Mouse (Mus musculus) kidney, adult 10 weeks (tissue): ENCODE results near the gene Parp6. TPM values are rescaled to one million over a fixed set of nuclear protein-coding genes. Genes with fewer than 3 reads are reported as not detected.

Experiments
- polyA plus RNA-seq: library from polyadenylated mRNA; stranded (reverse); fragments of 350-450 nt; fragmentation: Illumina TruSeq; extraction: RNeasy Lipid Tissue Mini Kit (QIAGEN cat#74804); gene quantifications from one replicate; pipeline ENCODE4 v1.2.3, GENCODE M21; 2014; ENCODE audit warnings: low read depth, low replicate concordance

The Parp6 gene
- polyA plus RNA-seq = 10.4 TPM

GRCm38 (mm10) chr9:59616622-59617306, at the start of gene Parp6:
Gene Parp6, plus strand, starts transcription at chr9:59617284.

GRCm38 (mm10) chr9:59577844-59578504, 39.1 kb upstream of the Parp6 start, which contains the start of gene Celf6:
Gene Celf6, plus strand, starts transcription at chr9:59577917.

GRCm38 (mm10) chr9:59655958-59656634, 39.0 kb downstream of the Parp6 start, which contains the start of gene Pkm:
Gene Pkm, plus strand, starts transcription at chr9:59656368.

GRCm38 (mm10) chr9:59679678-59680533, 62.8 kb downstream of the Parp6 start, which contains the start of gene Gramd2:
Gene Gramd2, plus strand, starts transcription at chr9:59680144.

Other genes with a start within 250 kb of the Parp6 start
- 88.3 TPM for gene Arih1, start 130.7 kb upstream of the Parp6 start, polyA plus RNA-seq
- 18.2 TPM for gene Hexa, start 77.7 kb upstream of the Parp6 start, polyA plus RNA-seq
- not detected for gene Tmem202, start 77.4 kb upstream of the Parp6 start, polyA plus RNA-seq
- not detected for gene Celf6, start 39.4 kb upstream of the Parp6 start, polyA plus RNA-seq
- gene Pkm, start 39.1 kb downstream of the Parp6 start, polyA plus RNA-seq = 19.4 TPM
- not detected for gene Gramd2, start 62.9 kb downstream of the Parp6 start, polyA plus RNA-seq
- gene Senp8, start 133.4 kb downstream of the Parp6 start, polyA plus RNA-seq = 28.5 TPM
- gene Myo9a, start 133.6 kb downstream of the Parp6 start, polyA plus RNA-seq = 40.4 TPM